Mouse (Mus musculus) hindbrain, embryonic 14.5 days (tissue): ENCODE results near the gene Gm49340. TPM values are rescaled to one million over a fixed set of nuclear protein-coding genes. Genes with fewer than 3 reads are reported as not detected.
"Not testable (repeated sequence)": the region's sequence is repeated elsewhere in the genome, so short reads cannot be mapped to it uniquely, and the experiment has no call there.

Experiments used
- ATAC-seq: fragments of 200-750 bp; cut with Nextera tagmentation; 2 replicates; pipeline ENCODE4 v1.8.0; 2017; ENCODE audit warnings: moderate number of reproducible peaks, mild to moderate bottlenecking, moderate TSS enrichment, moderate library complexity; ENCODE audit not compliant: low FRiP score
- DNase-seq: peaks from one replicate; pipeline ENCODE4 v3.0.0-alpha.2; 2015; ENCODE audit warnings: low spot score
- H3K27ac ChIP-seq: fragments of 300-500 bp; sonication (generic); 2 replicates; pipeline ENCODE4 v1.5.1; 2014; ENCODE audit warnings: mild to moderate bottlenecking, moderate library complexity
- H3K27me3 ChIP-seq: fragments of 300-500 bp; sonication (generic); 2 replicates; pipeline ENCODE4 v1.6.1; 2014; ENCODE audit warnings: mild to moderate bottlenecking, low read length, mixed read lengths; ENCODE audit not compliant: control insufficient read depth, insufficient read depth
- H3K36me3 ChIP-seq: fragments of 300-500 bp; sonication (generic); replicated peaks from 2 replicates; pipeline ENCODE4 v1.6.1; 2014; ENCODE audit not compliant: control insufficient read depth, insufficient read depth
- H3K4me1 ChIP-seq: fragments of 300-500 bp; sonication (generic); replicated peaks from 2 replicates; pipeline ENCODE4 v1.6.1; 2014; ENCODE audit warnings: antibody characterized with exemption, low read length, mixed read lengths; ENCODE audit not compliant: control insufficient read depth, insufficient read depth
- H3K4me2 ChIP-seq: fragments of 300-500 bp; sonication (generic); replicated peaks from 2 replicates; pipeline ENCODE4 v1.6.1; 2014; ENCODE audit warnings: mild to moderate bottlenecking, moderate library complexity
- H3K4me3 ChIP-seq: fragments of 300-500 bp; sonication (generic); replicated peaks from 2 replicates; pipeline ENCODE4 v1.5.1; 2014; ENCODE audit warnings: mild to moderate bottlenecking, low read length
- H3K9ac ChIP-seq: fragments of 300-500 bp; sonication (generic); 2 replicates; pipeline ENCODE4 v1.6.1; 2014
- H3K9me3 ChIP-seq: fragments of 300-500 bp; sonication (generic); 2 replicates; pipeline ENCODE4 v1.6.1; 2016; ENCODE audit warnings: low read length; ENCODE audit not compliant: control insufficient read depth
- WGBS: fragments of 180-500 bp; shearing (Covaris S2); extraction: QIAGEN DNeasy Blood & Tissue Kit; methylation state at CpG from one replicate; pipeline ENCODE4 v1.1.7; 2014; 5-methylcytosine and 5-hydroxymethylcytosine counted together
- polyA plus RNA-seq: library from polyadenylated mRNA; unstranded; fragments of >200 nt; fragmentation: Nextera tagmentation; extraction: Ambion mirVana; gene quantifications from 2 replicates; pipeline ENCODE4 v1.2.1, GENCODE M21; 2014

Gm49340 gene
- polyA plus RNA-seq, 1 experiment from 2014 or later: not detected

GRCm38 (mm10) chr11:73321064-73321463, 8.5 kb upstream of the Gm49340 start:
- ATAC-seq, H3K36me3 ChIP-seq, H3K27ac ChIP-seq, H3K4me2 ChIP-seq, H3K4me3 ChIP-seq, H3K4me1 ChIP-seq, H3K9ac ChIP-seq, H3K9me3 ChIP-seq, H3K27me3 ChIP-seq, DNase-seq: not testable (repeated sequence)
- 95% methylated on average over 13 of the region's 13 CpGs for WGBS

GRCm38 (mm10) chr11:73323906-73324830, 5.4 kb upstream of the Gm49340 start:
- Histone ChIP-seq H3K9ac (no peak overlapping the region), H3K9me3 (no peaks in the 10 kb centered on the region), H3K27me3 (no peaks in the 10 kb centered on the region), H3K27ac (no peak overlapping the region), H3K36me3 (no peaks in the 10 kb centered on the region), H3K4me2 (no peak overlapping the region), H3K4me3 (no peak overlapping the region), H3K4me1 (no peaks in the 10 kb centered on the region)
- ATAC-seq (no peak), DNase-seq (no peak)
- 76% methylated on average over 9 of the region's 9 CpGs for WGBS

- Histone ChIP-seq H3K4me1 (no peaks in the 10 kb centered on the region), H3K27me3 (no peaks in the 10 kb centered on the region), H3K9ac (no peak overlapping the region), H3K4me2 (no peak overlapping the region), H3K9me3 (0 out of 2 replicates have a peak, but pooled peaks cover 3% of the 10 kb centered on the region), H3K27ac (no peak overlapping the region; the same call in 1 of the 2 replicates), H3K4me3 (no peak overlapping the region), H3K36me3 (no peaks in the 10 kb centered on the region)
- DNase-seq (no peak), ATAC-seq (no peak)
- 58% methylated on average over 12 of the region's 12 CpGs for WGBS
Observed at GRCm38 (mm10) chr11:73326485-73326886, 3.1 kb upstream of the Gm49340 start.

- H3K4me1 ChIP-seq: no peaks in the 10 kb centered on the region
- no peak overlapping the region for H3K27ac ChIP-seq
- no peak overlapping the region for H3K4me2 ChIP-seq
- DNase-seq (no peak), ATAC-seq (no peak)
- 75% methylated on average over 4 of the region's 4 CpGs for WGBS
- no peak overlapping the region for H3K9ac ChIP-seq
- no peaks in the 10 kb centered on the region for H3K27me3 ChIP-seq
- H3K36me3 ChIP-seq: no peaks in the 10 kb centered on the region
- H3K9me3 ChIP-seq: 0 out of 2 replicates have a peak, but pooled peaks cover 3% of the 10 kb centered on the region
- H3K4me3 ChIP-seq: no peak overlapping the region
Observed at GRCm38 (mm10) chr11:73327361-73327760, 2.2 kb upstream of the Gm49340 start.

GRCm38 (mm10) chr11:73333357-73333756, 3.8 kb downstream of the Gm49340 start:
- H3K27me3 ChIP-seq: no peaks in the 10 kb centered on the region

GRCm38 (mm10) chr11:73336919-73337318, 7.4 kb downstream of the Gm49340 start:
- Histone ChIP-seq H3K36me3 (no peaks in the 10 kb centered on the region), H3K9ac (no peak overlapping the region), H3K4me2 (no peak overlapping the region), H3K9me3 (no peaks in the 10 kb centered on the region), H3K4me1 (no peaks in the 10 kb centered on the region), H3K27ac (no peak overlapping the region), H3K27me3 (no peaks in the 10 kb centered on the region), H3K4me3 (no peak overlapping the region)
- 85% methylated on average over 4 of the region's 4 CpGs for WGBS
- DNase-seq (no peak), ATAC-seq (no peak)

More at GRCm38 (mm10) chr11:73333357-73333756, 3.8 kb downstream of the Gm49340 start:
- no peak for DNase-seq
- H3K4me3 ChIP-seq: no peak overlapping the region
- no peaks in the 10 kb centered on the region for H3K4me1 ChIP-seq
- H3K27ac ChIP-seq: no peak overlapping the region
- 62% methylated on average over 2 of the region's 2 CpGs for WGBS
- H3K36me3 ChIP-seq: no peaks in the 10 kb centered on the region
- no peak for ATAC-seq
- H3K4me2 ChIP-seq: no peak overlapping the region
- no peak overlapping the region for H3K9ac ChIP-seq
- H3K9me3 ChIP-seq: 0 out of 2 replicates have a peak, but pooled peaks cover 3% of the 10 kb centered on the region

- DNase-seq (no peak), ATAC-seq (no peak)
- no peaks in the 10 kb centered on the region for H3K36me3 ChIP-seq
- no peaks in the 10 kb centered on the region for H3K4me1 ChIP-seq
- no peaks in the 10 kb centered on the region for H3K27me3 ChIP-seq
- H3K9ac ChIP-seq: no peak within 1 kb of the TSS
- no peak within 1 kb of the TSS for H3K4me3 ChIP-seq
- no peak within 1 kb of the TSS for H3K27ac ChIP-seq
- H3K9me3 ChIP-seq: no peaks in the 10 kb centered on the region
- H3K4me2 ChIP-seq: no peak within 1 kb of the TSS
- 56% methylated on average over 3 of the region's 3 CpGs for WGBS
Observed at GRCm38 (mm10) chr11:73350483-73350882, 20.9 kb downstream of the Gm49340 start, which contains the start of gene Olfr20. TSS of gene Olfr20 (plus strand) at chr11:73350783.

- H3K9me3 ChIP-seq: 0 out of 2 replicates have a peak, but pooled peaks cover 3% of the 10 kb centered on the region
- ATAC-seq (no peak), DNase-seq (no peak)
- H3K4me3 ChIP-seq: no peak within 1 kb of the TSS
- H3K27me3 ChIP-seq: no peaks in the 10 kb centered on the region
- no peak within 1 kb of the TSS for H3K27ac ChIP-seq
- no peak within 1 kb of the TSS for H3K9ac ChIP-seq
- 94% methylated on average over 2 of the region's 2 CpGs for WGBS
- no peaks in the 10 kb centered on the region for H3K4me1 ChIP-seq
- H3K36me3 ChIP-seq: no peaks in the 10 kb centered on the region
- H3K4me2 ChIP-seq: no peak within 1 kb of the TSS
Observed at GRCm38 (mm10) chr11:73370946-73371345, 41.4 kb downstream of the Gm49340 start, which contains the start of gene Olfr376. TSS of gene Olfr376 (plus strand) at chr11:73371246.

GRCm38 (mm10) chr11:73395374-73395773, 65.8 kb downstream of the Gm49340 start:
- Histone ChIP-seq H3K9me3 (no peaks in the 10 kb centered on the region), H3K36me3 (no peaks in the 10 kb centered on the region), H3K4me3 (no peak overlapping the region), H3K27ac (no peak overlapping the region), H3K27me3 (no peaks in the 10 kb centered on the region), H3K4me1 (no peaks in the 10 kb centered on the region), H3K9ac (no peak overlapping the region), H3K4me2 (no peak overlapping the region)
- 76% methylated on average over 4 of the region's 4 CpGs for WGBS
- ATAC-seq (no peak), DNase-seq (no peak)
